23 mouse cellular contexts compared by ENCODE assay signal in the genomic region with DNA sequence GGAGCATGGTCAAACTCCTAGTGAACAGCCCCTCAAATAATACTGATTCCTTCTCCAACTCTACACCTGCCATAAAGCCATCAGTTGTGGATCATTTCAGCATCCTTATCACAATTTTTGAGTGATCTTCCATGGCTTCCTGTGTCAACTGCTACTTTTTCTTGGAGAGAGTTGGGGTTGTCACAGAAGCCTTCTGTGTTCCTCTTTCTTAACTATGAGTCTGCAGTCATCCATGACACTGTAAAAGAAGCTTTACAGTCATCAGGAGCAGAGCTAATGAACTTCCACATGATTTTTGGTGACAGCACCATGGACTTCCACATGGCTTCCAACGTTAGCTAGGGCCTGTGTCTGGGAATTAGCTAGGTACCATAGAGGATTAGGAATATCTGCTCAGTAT.
"Had no signal": no experiment of that assay in that cellular context is flagged by ENCODE, and none has a peak within 500 bp of the region (broad histone marks: within the 10 kb centered on the region; RNA-seq: fewer than 3 reads in every experiment).

No protein-coding gene starts in this region.

- H3K9ac ChIP-seq: hindbrain, embryonic 13.5 days; hindbrain, embryonic 15.5 days; kidney, embryonic 15.5 days; limb, embryonic 12.5 days had no signal

- H3K4me2 ChIP-seq: heart, embryonic 11.5 days; hindbrain, embryonic 13.5 days; hindbrain, embryonic 15.5 days; kidney, embryonic 15.5 days; limb, embryonic 12.5 days; liver, embryonic 11.5 days had no signal

- H3K9me3 ChIP-seq: hindbrain, embryonic 13.5 days; hindbrain, embryonic 15.5 days; kidney, embryonic 15.5 days; limb, embryonic 10.5 days; limb, embryonic 12.5 days had no signal

- ATAC-seq: hindbrain, postnatal 0 days; intestine, embryonic 16.5 days had no signal

- H3K4me1 ChIP-seq: hindbrain, embryonic 13.5 days; hindbrain, embryonic 15.5 days; kidney, embryonic 15.5 days; limb, embryonic 10.5 days; limb, embryonic 12.5 days had no signal

- H3K27ac ChIP-seq: heart, adult 2 months; hindbrain, embryonic 13.5 days; hindbrain, embryonic 15.5 days; hindbrain, postnatal 0 days; kidney, embryonic 15.5 days; kidney, postnatal 0 days; layer of hippocampus, adult 2 months; left cerebral cortex, adult 2 months; limb, embryonic 10.5 days; limb, embryonic 12.5 days had no signal

- H3K4me3 ChIP-seq: heart, adult 2 months; hindbrain, embryonic 13.5 days; hindbrain, embryonic 15.5 days; kidney, embryonic 15.5 days; layer of hippocampus, adult 2 months; left cerebral cortex, adult 2 months; limb, embryonic 10.5 days; limb, embryonic 12.5 days had no signal

- H3K36me3 ChIP-seq: hindbrain, embryonic 13.5 days; hindbrain, embryonic 15.5 days; kidney, embryonic 15.5 days; limb, embryonic 10.5 days; limb, embryonic 12.5 days had no signal

- DNase-seq: gastrocnemius, postnatal 25 days; heart, adult 11 months; heart, adult 2 months; heart, postnatal 10 days; heart, postnatal 4 days; kidney, adult 11 months; kidney, adult 2 months; kidney, adult 9 months; kidney, postnatal 14 days; kidney, postnatal 36 days; liver had no signal

- H3K27me3 ChIP-seq: hindbrain, embryonic 13.5 days; hindbrain, embryonic 15.5 days; kidney, embryonic 15.5 days; limb, embryonic 12.5 days had no signal
